Mouse (Mus musculus) heart, postnatal 10 days (tissue): ENCODE results near the gene Psmb1. TPM values are rescaled to one million over a fixed set of nuclear protein-coding genes. Genes with fewer than 3 reads are reported as not detected.

ENCODE experiments used
- total RNA-seq, 2 experiments: library from RNA; stranded (reverse); gene quantifications; 2 replicates each; pipeline ENCODE4 v1.2.3; 2021

Psmb1 gene
- total RNA-seq, 2 experiments from 2014 or later, result 138 to 142 TPM

Other genes with a start within 250 kb of the Psmb1 start
- 1 to 10 TPM; 8.4 to 8.5 TPM for gene Dll1, start 122.9 kb downstream of the Psmb1 start, total RNA-seq
- 10 to 100 TPM; 10.8 to 11.5 TPM for gene Fam120b, start 103.5 kb downstream of the Psmb1 start, total RNA-seq
- gene Tbp, start 137 bp upstream of the Psmb1 start, total RNA-seq, result 10 to 100 TPM; 11.6 to 16.9 TPM
- gene Pdcd2, start 27.6 kb upstream of the Psmb1 start, total RNA-seq, result 10 to 100 TPM; 16.8 to 17.0 TPM
- gene Prdm9, start 64.6 kb upstream of the Psmb1 start, total RNA-seq, result 1 to 10 TPM; 3.1 to 3.4 TPM
- 10 to 100 TPM; 28.5 to 29.5 TPM for gene Chd1, start 205.2 kb upstream of the Psmb1 start, total RNA-seq